Mouse (Mus musculus): Measurements from ENCODE around the gene C2cd2. TPM values are rescaled to one million over a fixed set of nuclear protein-coding genes. Genes with fewer than 3 reads are reported as not detected.

Gene C2cd2
- polyA plus RNA-seq, 1 experiment from 2014 or later, result 13.0 TPM

DNA sequence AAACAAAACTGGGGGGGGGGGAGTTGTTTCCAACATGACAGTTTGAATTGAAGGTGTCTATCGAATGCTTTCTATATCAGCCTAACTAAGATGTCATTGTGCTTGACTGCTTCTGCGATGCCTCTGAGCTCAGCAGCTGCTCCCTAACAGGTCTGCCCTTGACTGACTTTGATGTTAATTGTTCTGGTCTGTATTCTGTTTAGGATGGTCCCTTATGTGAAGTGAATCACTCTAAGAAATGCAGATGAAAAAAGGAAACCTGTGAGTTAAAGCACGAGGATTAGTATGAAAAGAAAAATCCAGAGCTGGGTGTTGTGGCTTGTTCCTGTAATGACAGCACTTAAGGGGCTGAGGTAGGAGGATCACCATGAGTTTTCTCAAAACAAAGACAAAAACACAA is 26.6 kb downstream of the C2cd2 start:
- H3K27ac ChIP-seq, result no peak overlapping the region
- no peaks in the 10 kb centered on the region for H3K36me3 ChIP-seq (replicated peaks)
- H3K4me2 ChIP-seq, result no peak overlapping the region
- H3K9me3 ChIP-seq, result no peaks in the 10 kb centered on the region
- no peaks in the 10 kb centered on the region for H3K4me1 ChIP-seq
- H3K4me3 ChIP-seq (replicated peaks), result no peak overlapping the region
- H3K27me3 ChIP-seq, result no peaks in the 10 kb centered on the region
- no peak for ATAC-seq (ENCODE audit: low FRiP score)
- no peak overlapping the region for H3K9ac ChIP-seq
- WGBS, result 80% methylated on average over 3 of the region's 3 CpGs

DNA sequence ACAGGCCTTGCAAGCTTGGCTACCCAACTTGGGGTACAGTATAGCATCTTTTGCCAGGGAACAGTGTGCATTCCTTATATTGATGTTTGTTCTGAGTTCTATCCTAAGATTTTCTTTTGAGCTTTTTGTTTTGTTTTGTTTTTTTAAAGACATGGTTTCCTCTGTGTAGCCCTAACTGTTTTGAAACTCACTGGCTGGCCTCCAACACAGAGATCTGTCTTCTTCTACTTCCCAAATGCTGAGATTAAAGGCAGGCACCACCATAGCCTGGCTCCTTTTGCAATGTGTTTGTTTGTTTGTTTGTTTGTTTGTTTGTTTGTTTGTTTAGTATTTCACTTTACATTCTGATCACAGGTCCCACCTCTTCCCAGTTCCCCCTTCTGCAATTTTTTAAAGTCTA is 32.2 kb downstream of the C2cd2 start:
- no peaks in the 10 kb centered on the region for H3K36me3 ChIP-seq (replicated peaks)
- H3K4me1 ChIP-seq, result no peaks in the 10 kb centered on the region
- no peak overlapping the region for H3K27ac ChIP-seq
- ATAC-seq (ENCODE audit: low FRiP score), result no peak
- no peak overlapping the region for H3K4me3 ChIP-seq (replicated peaks)
- H3K27me3 ChIP-seq, result no peaks in the 10 kb centered on the region
- no peak overlapping the region for H3K4me2 ChIP-seq
- H3K9me3 ChIP-seq, result no peaks in the 10 kb centered on the region
- no peak overlapping the region for H3K9ac ChIP-seq

DNA sequence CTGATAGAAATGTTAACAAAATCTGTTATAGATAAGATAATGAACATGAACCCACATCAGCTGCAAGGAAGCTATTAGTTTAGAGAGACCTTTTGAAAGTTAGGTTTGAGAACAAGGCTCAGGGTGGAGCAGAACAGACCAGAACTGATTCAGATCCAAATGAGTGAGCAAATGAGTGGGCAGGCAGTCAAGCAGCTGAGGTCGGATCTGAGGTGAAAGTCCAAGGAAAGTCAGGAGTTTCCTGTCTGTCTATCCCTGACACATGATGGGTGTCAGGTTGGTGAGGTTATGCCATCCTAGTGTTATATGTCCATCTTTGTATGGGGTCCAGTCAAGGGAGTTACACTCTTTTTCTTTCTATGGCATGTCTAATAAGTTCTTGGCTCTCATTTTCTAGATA is 32.9 kb downstream of the C2cd2 start:
- no peaks in the 10 kb centered on the region for H3K27me3 ChIP-seq
- H3K9ac ChIP-seq, result no peak overlapping the region
- H3K4me2 ChIP-seq, result no peak overlapping the region
- H3K4me3 ChIP-seq (replicated peaks), result no peak overlapping the region
- H3K36me3 ChIP-seq (replicated peaks), result no peaks in the 10 kb centered on the region
- no peak for ATAC-seq (ENCODE audit: low FRiP score)
- 55% methylated on average over 1 of the region's 1 CpGs for WGBS
- H3K9me3 ChIP-seq, result no peaks in the 10 kb centered on the region
- no peak overlapping the region for H3K27ac ChIP-seq
- no peaks in the 10 kb centered on the region for H3K4me1 ChIP-seq

DNA sequence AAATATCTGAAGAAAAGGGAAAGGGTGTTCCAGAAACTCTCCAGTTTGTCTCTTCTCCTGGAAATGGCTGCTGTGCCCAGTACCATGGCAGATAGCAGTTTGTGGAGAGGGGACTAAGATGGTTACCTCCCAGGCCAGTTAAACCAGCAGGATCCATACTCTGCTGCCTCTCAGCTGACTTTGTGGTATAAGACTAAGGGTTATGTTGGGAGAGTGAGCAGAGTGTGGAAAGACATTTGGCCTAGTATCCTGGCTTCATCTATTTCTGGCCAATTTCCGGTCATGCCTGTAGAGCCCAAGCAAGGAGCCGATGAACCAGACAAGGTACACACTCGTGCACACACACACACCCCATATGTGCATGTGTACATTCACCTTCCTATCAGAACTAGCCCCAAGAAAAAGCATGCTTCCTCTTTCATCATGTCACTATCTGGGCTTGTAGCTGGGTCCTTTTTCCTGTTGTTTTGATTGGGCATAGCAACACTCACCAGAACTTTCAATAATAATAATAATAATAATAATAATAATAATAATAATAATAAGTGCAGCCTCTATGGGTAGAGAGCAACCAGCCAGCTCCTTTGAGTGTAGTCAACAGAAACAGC is 35.0 kb downstream of the C2cd2 start:
- H3K27ac ChIP-seq, result no peak overlapping the region
- H3K27me3 ChIP-seq, result no peaks in the 10 kb centered on the region
- H3K4me2 ChIP-seq, result no peak overlapping the region
- H3K9me3 ChIP-seq, result no peaks in the 10 kb centered on the region
- H3K9ac ChIP-seq, result no peak overlapping the region
- no peaks in the 10 kb centered on the region for H3K4me1 ChIP-seq
- H3K36me3 ChIP-seq (replicated peaks), result no peaks in the 10 kb centered on the region
- ATAC-seq (ENCODE audit: low FRiP score), result no peak
- 85% methylated on average over 3 of the region's 3 CpGs for WGBS
- no peak overlapping the region for H3K4me3 ChIP-seq (replicated peaks)

DNA sequence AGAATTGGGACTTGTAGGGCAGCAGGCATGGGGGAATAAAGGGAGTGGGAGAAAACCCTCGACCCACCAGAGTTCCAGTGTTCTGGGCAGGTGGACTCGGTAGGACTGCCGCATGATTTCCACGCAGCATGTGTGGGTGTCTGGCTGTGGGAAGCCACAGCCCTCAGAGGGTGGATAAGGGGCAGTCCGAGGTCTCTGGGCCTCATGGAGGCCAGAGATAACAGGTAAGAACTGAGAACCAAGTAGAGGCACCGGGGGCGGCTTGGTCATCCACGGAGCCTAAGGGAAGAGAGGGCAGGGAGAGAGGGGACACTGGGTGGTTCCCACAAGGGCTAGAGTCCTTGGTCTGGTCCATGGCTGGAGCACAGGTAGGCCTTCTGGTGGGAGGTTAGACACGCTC is 36.0 kb downstream of the C2cd2 start:
- Histone ChIP-seq H3K9me3 (no peaks in the 10 kb centered on the region), H3K27ac (no peak overlapping the region), H3K4me2 (no peak overlapping the region), H3K36me3 (replicated peaks) (no peaks in the 10 kb centered on the region), H3K27me3 (no peaks in the 10 kb centered on the region), H3K4me3 (replicated peaks) (no peak overlapping the region), H3K4me1 (peaks cover 5% of the 10 kb centered on the region), H3K9ac (no peak overlapping the region)
- ATAC-seq (ENCODE audit: low FRiP score), result no peak
- 89% methylated on average over 9 of the region's 9 CpGs for WGBS

DNA sequence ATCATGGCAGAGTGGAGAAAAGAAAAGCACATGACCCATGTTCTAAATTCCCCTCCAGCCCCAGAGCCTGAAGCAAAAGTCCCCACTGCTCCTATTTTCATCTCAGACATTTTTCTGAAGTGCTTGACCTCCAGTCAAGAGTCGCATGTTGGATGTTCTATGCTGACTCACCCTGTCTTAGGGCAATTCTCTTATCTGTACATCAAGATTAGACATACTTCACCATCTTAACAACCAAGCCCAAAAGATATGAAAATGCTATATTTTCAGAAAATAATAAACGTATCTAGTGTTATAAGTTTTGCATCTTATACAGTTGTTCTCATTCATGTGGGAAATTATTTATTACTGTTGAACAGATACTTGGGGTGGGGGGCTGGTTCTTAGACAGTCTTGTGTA is 36.6 kb downstream of the C2cd2 start:
- Histone ChIP-seq H3K9ac (no peak overlapping the region), H3K27ac (no peak overlapping the region), H3K4me2 (no peak overlapping the region), H3K4me3 (replicated peaks) (no peak overlapping the region), H3K27me3 (no peaks in the 10 kb centered on the region), H3K36me3 (replicated peaks) (no peaks in the 10 kb centered on the region), H3K4me1 (peaks cover 8% of the 10 kb centered on the region), H3K9me3 (no peaks in the 10 kb centered on the region)
- no peak for ATAC-seq (ENCODE audit: low FRiP score)
- 79% methylated on average over 2 of the region's 2 CpGs for WGBS

DNA sequence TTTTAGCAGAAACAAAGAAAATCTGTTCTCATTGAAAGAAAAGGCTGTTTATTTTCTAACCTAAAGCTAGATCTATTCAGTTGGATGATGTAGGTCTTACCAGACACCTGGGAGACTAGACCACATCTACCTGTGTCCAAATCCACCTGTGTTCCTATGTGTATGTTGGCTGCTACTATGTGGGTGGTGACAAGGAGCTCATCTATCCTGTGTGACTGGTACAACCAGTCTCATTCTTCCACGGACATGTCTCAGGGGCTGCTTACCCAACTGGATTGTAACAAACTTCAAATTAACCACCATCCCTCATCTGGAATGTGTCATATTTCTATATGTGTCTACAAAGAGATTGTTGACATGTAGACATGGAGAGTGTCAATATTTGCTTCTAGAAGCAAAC is 38.7 kb downstream of the C2cd2 start:
- H3K27ac ChIP-seq, result no peak overlapping the region
- peaks cover 8% of the 10 kb centered on the region for H3K4me1 ChIP-seq
- no peaks in the 10 kb centered on the region for H3K27me3 ChIP-seq
- no peaks in the 10 kb centered on the region for H3K36me3 ChIP-seq (replicated peaks)
- H3K4me3 ChIP-seq (replicated peaks), result no peak overlapping the region
- no peak overlapping the region for H3K9ac ChIP-seq
- WGBS, result 93% methylated on average over 1 of the region's 1 CpGs
- no peak overlapping the region for H3K4me2 ChIP-seq
- no peaks in the 10 kb centered on the region for H3K9me3 ChIP-seq
- ATAC-seq (ENCODE audit: low FRiP score), result no peak

DNA sequence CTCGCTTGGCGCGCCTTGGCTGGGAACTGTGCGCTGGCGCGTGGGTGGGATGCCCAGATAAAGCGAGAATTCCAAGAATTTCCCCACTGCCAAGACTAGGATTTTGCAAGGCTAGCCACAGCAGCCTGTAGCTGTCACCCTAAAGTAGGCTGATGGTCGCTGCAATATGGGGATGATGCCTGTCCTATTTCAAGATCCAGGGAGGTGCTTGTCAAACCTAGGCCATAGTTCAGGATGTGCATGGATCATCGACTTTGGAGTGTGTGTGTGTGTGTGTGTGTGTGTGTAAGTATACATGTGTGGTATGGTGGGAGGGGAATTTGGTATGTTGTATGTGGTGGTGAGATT is 39.6 kb downstream of the C2cd2 start:
- no peaks in the 10 kb centered on the region for H3K27me3 ChIP-seq

DNA sequence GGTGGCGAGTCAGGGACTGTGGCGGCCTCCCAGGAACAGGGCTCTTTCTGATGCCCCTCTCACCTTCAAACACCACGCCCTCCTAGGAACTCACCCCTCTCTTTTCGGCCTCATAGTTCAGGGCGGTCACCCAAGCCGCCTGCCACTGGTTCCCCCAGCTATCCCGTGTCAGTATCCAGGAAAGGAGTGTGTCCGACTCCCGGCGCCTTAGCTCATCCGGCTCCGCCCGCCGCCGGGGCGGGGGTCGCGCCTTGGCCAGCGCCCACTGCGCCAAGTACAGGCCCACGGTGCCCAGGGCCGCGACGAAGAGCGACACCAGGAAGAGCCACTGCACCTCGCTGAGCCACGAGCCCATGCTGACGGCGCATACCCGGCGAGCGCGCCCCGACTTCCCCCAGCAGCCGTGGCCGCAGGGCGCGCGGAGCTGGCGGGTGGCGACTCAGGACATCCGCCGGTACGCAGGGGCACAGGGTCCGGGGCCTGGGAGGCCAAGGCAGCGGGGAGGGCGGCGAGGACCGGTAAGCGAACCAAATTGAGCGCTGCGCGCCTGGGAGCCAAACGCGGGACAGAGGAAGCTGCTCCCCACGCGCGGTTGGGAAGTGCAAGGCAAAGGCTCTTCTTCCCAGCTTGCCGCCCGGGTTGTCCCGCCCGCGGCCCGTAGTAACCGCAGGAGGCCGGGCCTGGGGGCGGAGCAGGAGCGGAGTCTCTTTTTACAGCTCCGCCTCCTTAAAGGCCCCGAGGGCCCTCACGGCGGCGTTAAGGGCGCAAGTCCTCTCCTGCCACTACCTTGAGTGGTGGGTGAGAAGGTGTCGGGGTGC is 40.2 kb downstream of the C2cd2 start:
- Histone ChIP-seq H3K27ac (peak overlapping the region; percentile 53), H3K27me3 (no peaks in the 10 kb centered on the region), H3K4me1 (peaks cover 8% of the 10 kb centered on the region), H3K36me3 (replicated peaks) (no peaks in the 10 kb centered on the region), H3K9me3 (no peaks in the 10 kb centered on the region), H3K4me3 (replicated peaks) (peak overlapping the region; percentile 84), H3K9ac (peak overlapping the region; percentile 81), H3K4me2 (peak overlapping the region; percentile 93)
- WGBS, result under 1% methylated on average over 75 of the region's 75 CpGs
- ATAC-seq (ENCODE audit: low FRiP score), result peak; percentile 92

More for the DNA sequence above, 39.6 kb downstream of the C2cd2 start:
- Histone ChIP-seq H3K4me1 (peaks cover 8% of the 10 kb centered on the region), H3K9me3 (no peaks in the 10 kb centered on the region), H3K27ac (no peak overlapping the region), H3K9ac (peak overlapping the region; percentile 81), H3K4me3 (replicated peaks) (peak overlapping the region; percentile 84), H3K36me3 (replicated peaks) (no peaks in the 10 kb centered on the region), H3K4me2 (peak overlapping the region; percentile 93)
- WGBS, result under 1% methylated on average over 9 of the region's 9 CpGs
- peak; percentile 53 for ATAC-seq (ENCODE audit: low FRiP score)

DNA sequence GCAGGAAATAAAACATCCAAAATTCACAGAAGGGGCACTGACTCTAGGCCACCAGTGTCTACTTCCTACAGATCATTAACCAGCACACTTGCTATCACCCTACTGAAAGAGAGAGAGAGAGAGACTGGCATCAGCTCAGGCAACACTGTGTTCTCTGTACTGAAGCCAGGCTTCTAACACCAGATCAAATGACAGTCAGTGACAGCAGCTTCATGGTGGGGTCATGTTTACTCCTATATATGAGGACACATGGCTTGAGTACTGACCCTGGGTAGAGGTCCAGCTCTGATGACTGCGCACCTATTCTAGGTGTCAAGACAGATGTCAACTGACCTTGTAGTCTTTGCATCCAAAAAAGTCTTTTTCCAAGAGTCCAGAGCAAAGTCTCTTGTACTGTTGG is 41.8 kb downstream of the C2cd2 start:
- no peaks in the 10 kb centered on the region for H3K27me3 ChIP-seq
- H3K4me3 ChIP-seq (replicated peaks), result no peak overlapping the region
- H3K36me3 ChIP-seq (replicated peaks), result no peaks in the 10 kb centered on the region
- no peak for ATAC-seq (ENCODE audit: low FRiP score)
- H3K27ac ChIP-seq, result no peak overlapping the region
- peaks cover 8% of the 10 kb centered on the region for H3K4me1 ChIP-seq
- 100% methylated on average over 1 of the region's 1 CpGs for WGBS
- H3K4me2 ChIP-seq, result no peak overlapping the region
- no peak overlapping the region for H3K9ac ChIP-seq
- no peaks in the 10 kb centered on the region for H3K9me3 ChIP-seq

DNA sequence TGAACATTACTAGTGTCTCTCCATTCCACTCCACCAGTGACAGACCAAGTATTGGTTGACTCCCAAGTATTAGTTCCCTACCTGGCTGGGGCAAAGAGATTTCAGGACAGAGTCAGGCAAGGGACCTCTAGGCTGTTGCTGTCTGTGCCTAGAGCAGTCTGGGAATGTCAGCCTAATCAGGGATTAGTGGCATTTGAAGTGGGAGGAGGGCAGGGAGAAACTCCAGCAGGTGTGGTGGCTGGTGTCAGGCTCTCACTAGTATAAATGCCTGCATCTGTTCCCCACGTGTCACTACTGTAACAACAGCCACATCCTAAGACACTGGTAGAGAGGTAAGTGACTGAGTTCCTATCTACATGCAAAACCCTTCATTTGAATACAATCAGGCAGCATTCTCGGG is 42.6 kb downstream of the C2cd2 start:
- peaks cover 8% of the 10 kb centered on the region for H3K4me1 ChIP-seq
- H3K36me3 ChIP-seq (replicated peaks), result no peaks in the 10 kb centered on the region
- no peak overlapping the region for H3K4me2 ChIP-seq
- H3K9me3 ChIP-seq, result no peaks in the 10 kb centered on the region
- H3K9ac ChIP-seq, result no peak overlapping the region
- no peaks in the 10 kb centered on the region for H3K27me3 ChIP-seq
- WGBS, result 35% methylated on average over 2 of the region's 2 CpGs
- no peak for ATAC-seq (ENCODE audit: low FRiP score)
- H3K4me3 ChIP-seq (replicated peaks), result no peak overlapping the region
- no peak overlapping the region for H3K27ac ChIP-seq

DNA sequence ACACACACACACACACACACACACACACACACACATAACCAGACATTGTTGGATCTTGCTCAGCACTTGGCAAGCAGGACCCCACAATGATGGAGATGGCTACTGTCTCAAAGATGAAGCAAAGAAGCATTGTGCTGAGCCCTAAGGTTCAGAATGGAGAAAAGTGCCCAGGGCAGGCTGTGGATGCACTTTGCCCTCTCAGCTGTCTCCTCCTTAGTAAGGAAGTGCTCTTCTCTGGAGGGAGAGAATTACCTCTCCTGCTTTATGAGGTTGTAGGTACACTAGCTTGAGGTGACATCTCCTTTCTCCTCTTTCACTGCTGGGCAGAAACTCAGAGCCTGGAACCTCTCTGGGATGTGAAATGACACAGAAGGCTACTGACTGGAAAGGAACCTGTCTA is 49.5 kb downstream of the C2cd2 start:
- Histone ChIP-seq H3K4me2 (no peak overlapping the region), H3K9ac (no peak overlapping the region), H3K4me3 (replicated peaks) (no peak overlapping the region), H3K36me3 (replicated peaks) (no peaks in the 10 kb centered on the region), H3K9me3 (no peaks in the 10 kb centered on the region), H3K27me3 (no peaks in the 10 kb centered on the region), H3K4me1 (no peaks in the 10 kb centered on the region), H3K27ac (no peak overlapping the region)
- no peak for ATAC-seq (ENCODE audit: low FRiP score)

DNA sequence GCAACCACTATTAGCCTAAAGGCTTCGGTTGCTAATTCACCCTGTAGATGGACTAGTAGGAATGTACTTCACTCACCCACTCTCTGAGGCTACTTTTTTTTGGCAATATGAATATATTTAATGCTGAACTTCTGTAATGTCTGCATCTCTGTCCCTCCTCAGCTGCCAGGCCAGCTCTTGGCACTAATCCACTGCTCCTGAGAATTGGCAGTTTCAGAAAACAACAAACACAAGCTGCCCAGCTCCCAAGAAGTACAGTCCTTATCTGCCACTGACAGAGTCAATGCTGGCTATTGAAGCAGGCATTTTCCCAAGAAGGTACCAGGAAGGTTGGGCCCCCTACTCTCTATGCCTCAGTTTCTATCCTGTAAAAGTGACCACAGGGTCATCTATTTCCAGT is 53.0 kb downstream of the C2cd2 start:
- ATAC-seq (ENCODE audit: low FRiP score), result no peak
- no peaks in the 10 kb centered on the region for H3K27me3 ChIP-seq
- H3K9me3 ChIP-seq, result no peaks in the 10 kb centered on the region
- no peak overlapping the region for H3K9ac ChIP-seq
- H3K27ac ChIP-seq, result no peak overlapping the region
- no peaks in the 10 kb centered on the region for H3K4me1 ChIP-seq
- H3K4me2 ChIP-seq, result no peak overlapping the region
- no peak overlapping the region for H3K4me3 ChIP-seq (replicated peaks)
- WGBS, result 100% methylated on average over 1 of the region's 1 CpGs
- no peaks in the 10 kb centered on the region for H3K36me3 ChIP-seq (replicated peaks)
